Mouse (Mus musculus): ENCODE measurements at regions not wholly inside any gene's neighbourhood (a gene's known extent, or its start where the extent isn't known, plus 50 kb on each side); places are given as distances from the start of the nearest gene placed in this dataset.

- no peak for TF ChIP-seq GATA1 (IDR thresholded peaks at IDR 0.05; ENCODE audit: low read length)
- TF ChIP-seq TAL1 (IDR thresholded peaks at IDR 0.05; ENCODE audit: low read length): no peak
Measured at GRCm38 (mm10) chr13:28586693-28587092, 329.4 kb downstream of the Gm11361 start.

Measured in erythroblast, embryonic 14.5 days (primary cell).